Mouse (Mus musculus) heart, embryonic 15.5 days (tissue): ENCODE data around the gene Cckbr. TPM values are rescaled to one million over a fixed set of nuclear protein-coding genes. Genes with fewer than 3 reads are reported as not detected.
"Not testable (repeated sequence)": the region's sequence is repeated elsewhere in the genome, so short reads cannot be mapped to it uniquely, and the experiment has no call there.

Experiments used
- ATAC-seq: fragments of 200-750 bp; cut with Nextera tagmentation; replicated peaks from 2 replicates; pipeline ENCODE4 v1.8.0; 2017; ENCODE audit warnings: low read depth, moderate TSS enrichment; ENCODE audit not compliant: insufficient number of reproducible peaks, insufficient read depth, low FRiP score
- H3K27ac ChIP-seq: fragments of 300-500 bp; sonication (generic); 2 replicates; pipeline ENCODE4 v1.5.1; 2015; ENCODE audit warnings: mild to moderate bottlenecking, inconsistent platforms
- H3K27me3 ChIP-seq: fragments of 300-500 bp; sonication (generic); 2 replicates; pipeline ENCODE4 v1.6.1; 2015; ENCODE audit warnings: inconsistent platforms
- H3K36me3 ChIP-seq: fragments of 300-500 bp; sonication (generic); 2 replicates; pipeline ENCODE4 v1.6.1; 2015; ENCODE audit warnings: mild to moderate bottlenecking, inconsistent platforms
- H3K4me1 ChIP-seq: fragments of 300-500 bp; sonication (generic); replicated peaks from 2 replicates; pipeline ENCODE4 v1.6.1; 2015; ENCODE audit warnings: inconsistent platforms
- H3K4me2 ChIP-seq: fragments of 300-500 bp; sonication (generic); 2 replicates; pipeline ENCODE4 v1.6.1; 2015; ENCODE audit warnings: inconsistent platforms, mild to moderate bottlenecking, moderate library complexity
- H3K4me3 ChIP-seq: fragments of 300-500 bp; sonication (generic); 2 replicates; pipeline ENCODE4 v1.5.1; 2015; ENCODE audit warnings: mild to moderate bottlenecking, inconsistent platforms
- H3K9ac ChIP-seq: fragments of 300-500 bp; sonication (generic); 2 replicates; pipeline ENCODE4 v1.6.1; 2015; ENCODE audit warnings: mild to moderate bottlenecking, inconsistent platforms
- H3K9me3 ChIP-seq: fragments of 300-500 bp; sonication (generic); replicated peaks from 2 replicates; pipeline ENCODE4 v1.6.1; 2016; ENCODE audit warnings: inconsistent platforms
- WGBS: fragments of 180-500 bp; shearing (Covaris S2); methylation state at CpG from one replicate; pipeline ENCODE4 v1.1.7; 2015; ENCODE audit warnings: mixed read lengths; 5-methylcytosine and 5-hydroxymethylcytosine counted together
- polyA plus RNA-seq: library from polyadenylated mRNA; unstranded; fragments of >200 nt; fragmentation: Nextera tagmentation; extraction: Ambion mirVana; gene quantifications from 2 replicates; pipeline ENCODE4 v1.2.1, GENCODE M21; 2015

Cckbr gene
- polyA plus RNA-seq, 1 experiment from 2014 or later: not detected

DNA sequence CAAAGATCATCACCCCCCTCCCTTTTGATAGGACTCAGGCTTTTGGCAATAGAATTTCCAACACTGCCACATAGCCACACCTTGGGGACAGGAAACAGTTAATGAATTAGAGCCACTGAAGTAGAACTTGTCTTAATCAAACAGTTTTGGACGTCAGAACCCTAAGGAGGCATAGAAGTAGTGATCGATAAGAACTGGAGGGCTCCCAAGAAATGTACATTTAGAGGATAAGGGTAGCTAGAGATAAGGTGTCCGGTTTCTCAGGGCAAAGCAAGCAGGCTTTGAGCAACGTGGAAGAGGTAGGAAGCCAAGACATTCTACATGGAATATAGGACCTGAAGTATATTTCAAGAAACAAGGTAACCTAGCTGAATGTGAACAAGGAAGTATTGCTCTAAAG, 15.9 kb downstream of the Cckbr start:
- H3K9me3 ChIP-seq: no peaks in the 10 kb centered on the region
- H3K9ac ChIP-seq: no peak overlapping the region
- no peak overlapping the region for H3K4me3 ChIP-seq
- peaks cover 10% of the 10 kb centered on the region; the same call in 1 of the 2 replicates for H3K4me1 ChIP-seq
- no peak for ATAC-seq
- no peak overlapping the region for H3K4me2 ChIP-seq
- H3K27ac ChIP-seq: no peak overlapping the region
- H3K36me3 ChIP-seq: no peaks in the 10 kb centered on the region
- 37% methylated on average over 4 of the region's 4 CpGs for WGBS
- no peaks in the 10 kb centered on the region for H3K27me3 ChIP-seq

DNA sequence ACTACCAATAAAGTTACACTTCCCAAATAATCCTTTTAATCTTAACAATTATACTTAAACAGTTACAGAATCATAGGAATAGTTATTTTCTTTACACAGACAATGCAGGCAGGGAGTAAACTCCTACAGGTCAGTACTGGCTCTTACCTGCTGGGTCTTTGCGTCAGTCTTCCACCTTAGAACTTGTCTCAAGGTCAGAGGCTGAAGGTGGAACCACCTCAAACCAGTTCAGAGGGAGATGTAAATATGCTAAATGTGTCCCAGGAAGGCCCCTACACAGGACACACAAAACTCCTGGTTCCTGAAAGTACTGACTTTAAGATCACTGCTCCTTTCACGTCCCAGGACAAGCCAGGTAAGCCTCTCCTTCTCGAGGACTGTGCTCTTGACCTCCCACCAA, 19.5 kb downstream of the Cckbr start:
- Histone ChIP-seq H3K4me2 (no peak overlapping the region), H3K27me3 (no peaks in the 10 kb centered on the region), H3K9ac (no peak overlapping the region), H3K4me1 (no peaks in the 10 kb centered on the region), H3K36me3 (no peaks in the 10 kb centered on the region), H3K9me3 (no peaks in the 10 kb centered on the region), H3K27ac (no peak overlapping the region), H3K4me3 (no peak overlapping the region)
- 70% methylated on average over 3 of the region's 3 CpGs for WGBS
- ATAC-seq: no peak

DNA sequence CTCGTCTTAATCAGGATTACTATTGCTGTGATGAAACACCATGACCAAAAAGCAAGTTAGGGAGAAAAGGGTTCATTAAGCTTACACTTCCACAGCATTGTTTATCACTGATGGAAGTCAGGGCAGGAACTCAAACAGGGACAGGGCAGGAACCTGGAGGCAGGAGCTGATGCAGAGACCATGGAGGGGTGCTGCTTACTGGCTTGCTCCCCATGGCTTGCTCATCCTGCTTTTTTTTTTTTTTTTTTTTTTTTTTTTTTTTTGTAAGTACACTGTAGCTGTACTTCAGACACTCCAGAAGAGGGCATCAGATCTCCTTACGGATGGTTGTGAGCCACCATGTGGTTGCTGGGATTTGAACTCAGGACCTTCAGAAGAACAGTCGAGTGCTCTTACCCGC, 27.8 kb downstream of the Cckbr start:
- WGBS: 84% methylated on average over 4 of the region's 4 CpGs

DNA sequence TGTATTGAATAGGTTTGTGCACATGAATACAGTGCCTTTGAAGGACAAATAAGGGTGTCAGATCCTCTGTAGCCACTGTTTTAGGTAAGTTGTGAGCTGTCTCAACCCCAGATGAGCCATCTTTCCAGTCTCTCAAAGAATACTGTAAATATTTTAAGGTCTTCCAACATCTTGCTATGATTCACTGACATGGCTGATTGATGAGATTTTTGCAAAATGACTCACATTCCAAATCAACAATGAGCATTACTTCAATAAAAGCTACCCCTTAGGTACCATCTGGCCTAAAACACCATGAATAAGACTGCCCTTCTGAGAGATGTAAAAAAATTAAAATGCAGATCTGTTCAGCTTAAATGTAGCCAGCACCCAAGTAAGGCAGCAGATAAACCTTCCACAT, 33.0 kb downstream of the Cckbr start:
- H3K4me2 ChIP-seq: no peak overlapping the region
- no peaks in the 10 kb centered on the region for H3K9me3 ChIP-seq
- H3K36me3 ChIP-seq: no peaks in the 10 kb centered on the region
- H3K4me1 ChIP-seq: no peaks in the 10 kb centered on the region
- H3K4me3 ChIP-seq: no peak overlapping the region
- no peaks in the 10 kb centered on the region for H3K27me3 ChIP-seq
- no peak for ATAC-seq
- no peak overlapping the region for H3K9ac ChIP-seq
- H3K27ac ChIP-seq: no peak overlapping the region

More for the DNA sequence above, 27.8 kb downstream of the Cckbr start:
- H3K27me3 ChIP-seq, H3K36me3 ChIP-seq, H3K4me3 ChIP-seq, H3K9ac ChIP-seq, ATAC-seq, H3K27ac ChIP-seq, H3K4me1 ChIP-seq, H3K9me3 ChIP-seq, H3K4me2 ChIP-seq: not testable (repeated sequence)

DNA sequence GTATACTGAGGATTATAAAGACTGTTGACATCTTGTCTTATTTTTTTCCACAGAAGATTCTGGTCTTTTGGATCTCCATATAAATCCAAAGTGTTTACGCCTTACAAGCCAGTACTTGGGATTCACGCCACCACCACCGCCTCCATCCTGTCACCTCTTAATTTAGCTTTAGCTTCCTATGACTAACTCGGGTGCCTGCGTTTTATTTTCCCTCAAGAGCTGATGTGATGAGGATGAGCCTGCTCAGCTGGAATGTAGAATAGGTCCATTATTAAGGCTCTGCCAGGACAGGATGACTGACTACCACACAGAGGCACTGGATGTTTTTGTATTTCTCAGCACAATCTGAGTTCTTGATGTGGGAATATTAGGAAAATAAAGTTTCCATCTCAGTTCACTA, 40.0 kb downstream of the Cckbr start:
- not testable (repeated sequence) for ATAC-seq
- 65% methylated on average over 5 of the region's 5 CpGs for WGBS

DNA sequence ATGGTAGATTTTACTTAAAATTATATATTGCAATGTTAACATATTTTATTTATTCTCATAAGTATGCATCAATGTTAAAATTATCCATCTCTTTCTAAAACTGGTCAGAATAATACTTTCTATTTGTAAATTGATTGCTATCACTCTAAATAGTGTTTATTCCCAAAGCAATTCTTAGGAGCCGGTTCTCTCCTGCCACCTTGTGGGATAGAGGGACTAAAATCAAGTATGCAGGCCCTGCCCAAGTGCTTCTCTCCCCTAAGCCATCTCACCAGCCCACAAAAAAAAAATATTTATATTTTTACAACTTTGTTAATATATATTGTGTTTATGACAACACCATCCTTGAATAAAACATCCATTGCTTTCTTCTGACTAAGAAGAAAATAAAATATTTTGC, 47.1 kb downstream of the Cckbr start:
- H3K9me3 ChIP-seq: no peaks in the 10 kb centered on the region
- ATAC-seq: no peak
- WGBS: 36% methylated on average over 1 of the region's 1 CpGs
- no peak overlapping the region for H3K4me2 ChIP-seq
- no peaks in the 10 kb centered on the region for H3K36me3 ChIP-seq
- no peak overlapping the region for H3K9ac ChIP-seq
- no peak overlapping the region for H3K4me3 ChIP-seq
- H3K27me3 ChIP-seq: no peaks in the 10 kb centered on the region
- peaks cover 3% of the 10 kb centered on the region for H3K4me1 ChIP-seq
- H3K27ac ChIP-seq: no peak overlapping the region

More for the DNA sequence above, 40.0 kb downstream of the Cckbr start:
- H3K27me3 ChIP-seq, H3K9ac ChIP-seq, H3K4me3 ChIP-seq, H3K27ac ChIP-seq, H3K9me3 ChIP-seq, H3K4me2 ChIP-seq, H3K36me3 ChIP-seq, H3K4me1 ChIP-seq: not testable (repeated sequence)

DNA sequence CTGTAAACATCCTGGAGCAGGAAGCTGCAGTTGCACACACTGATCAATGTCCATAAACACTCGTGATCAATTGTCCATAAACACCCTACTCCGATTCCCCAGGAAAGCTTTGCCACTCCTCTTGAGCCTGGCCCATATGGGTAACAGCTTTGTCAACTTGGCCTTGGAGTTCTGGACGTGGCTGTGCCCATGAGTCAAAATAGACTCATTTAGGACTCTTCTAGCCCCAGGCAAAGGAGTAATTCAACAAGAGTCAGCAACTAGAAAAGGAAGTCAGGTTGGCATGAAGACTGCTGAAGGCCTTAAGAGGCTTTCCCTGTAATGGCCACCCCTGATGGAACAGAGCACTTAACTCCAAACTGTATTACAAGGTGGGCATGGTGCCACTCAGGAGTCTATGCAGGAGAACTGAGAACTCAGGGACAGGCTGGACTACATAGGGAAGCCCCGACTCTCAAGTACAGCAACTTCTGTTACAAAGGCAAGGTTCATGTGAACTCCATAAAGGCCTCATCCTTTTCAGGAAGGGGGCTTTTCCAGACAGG, 49.3 kb downstream of the Cckbr start:
- Histone ChIP-seq H3K36me3 (no peaks in the 10 kb centered on the region), H3K9ac (no peak overlapping the region), H3K4me2 (no peak overlapping the region), H3K9me3 (no peaks in the 10 kb centered on the region), H3K4me3 (no peak overlapping the region), H3K27me3 (no peaks in the 10 kb centered on the region), H3K27ac (peak overlapping the region; percentile 43; the same call in 1 of the 2 replicates), H3K4me1 (peaks cover 6% of the 10 kb centered on the region)
- WGBS: 66% methylated on average over 4 of the region's 4 CpGs
- ATAC-seq: no peak

DNA sequence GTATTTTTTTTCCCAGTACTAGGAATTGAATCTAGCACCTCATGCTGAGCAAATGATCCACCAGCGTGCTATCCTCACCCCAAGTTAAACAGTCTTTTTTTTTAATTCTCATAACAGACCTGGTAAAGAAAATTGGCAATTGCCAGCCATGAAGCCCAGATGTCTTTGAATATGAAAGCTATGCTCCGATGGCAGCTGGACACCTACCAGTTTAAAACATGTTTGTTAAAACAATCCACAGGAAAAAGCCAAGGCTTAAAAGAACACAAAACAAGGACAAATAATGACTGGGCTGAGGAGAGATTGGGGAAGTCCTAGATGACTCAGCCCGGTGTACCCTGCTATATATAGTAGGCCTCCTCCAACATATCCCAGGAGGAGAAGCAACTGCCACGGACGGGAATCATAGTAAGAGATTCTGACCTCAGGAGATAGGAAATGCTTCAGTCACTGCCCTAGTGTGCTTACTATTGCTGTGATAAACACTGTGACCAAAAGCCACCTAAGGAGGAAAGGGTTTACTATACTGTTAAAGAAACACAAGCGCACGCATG, 49.9 kb downstream of the Cckbr start:
- Histone ChIP-seq H3K9ac (no peak overlapping the region), H3K27me3 (no peaks in the 10 kb centered on the region), H3K36me3 (no peaks in the 10 kb centered on the region), H3K9me3 (no peaks in the 10 kb centered on the region), H3K4me3 (no peak overlapping the region), H3K4me2 (no peak overlapping the region), H3K27ac (peak overlapping the region; percentile 43; the same call in 1 of the 2 replicates), H3K4me1 (peaks cover 10% of the 10 kb centered on the region)
- 47% methylated on average over 7 of the region's 7 CpGs for WGBS
- no peak; the same call in 1 of the 2 replicates for ATAC-seq

DNA sequence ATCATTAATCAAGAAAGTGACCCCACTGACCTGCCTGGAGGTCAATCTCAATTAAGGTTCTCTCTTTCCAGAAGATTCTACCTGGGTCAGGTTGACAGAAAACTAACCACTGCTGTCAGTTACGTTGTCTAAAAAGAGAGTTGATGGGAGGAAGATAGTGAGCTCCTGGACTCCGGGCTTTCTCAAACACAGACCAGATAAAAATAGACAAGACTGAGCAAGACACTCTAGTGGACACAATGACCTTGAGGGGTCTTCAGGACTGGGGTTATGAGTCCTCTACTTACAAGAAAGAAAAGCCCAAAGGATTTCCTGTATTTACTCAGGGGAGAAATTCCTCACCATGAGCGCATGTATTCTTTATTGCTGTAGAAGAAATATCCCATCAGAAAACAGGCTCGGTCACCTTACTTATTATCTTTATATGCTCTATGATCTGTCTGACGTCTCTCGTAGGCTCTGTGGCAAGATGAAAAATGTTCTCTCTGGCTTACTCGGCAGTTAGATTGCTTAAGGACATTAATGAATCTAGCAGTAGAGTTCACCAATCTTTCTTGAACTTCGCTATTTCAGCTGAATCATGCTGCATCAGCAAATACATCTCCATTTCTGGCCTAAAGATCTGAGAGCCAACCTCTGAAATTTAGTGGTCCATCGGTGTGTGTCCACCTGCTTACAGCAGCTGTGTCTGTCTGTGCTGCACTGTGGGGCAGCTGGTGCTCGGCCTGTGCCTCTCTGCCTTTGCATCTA, 51.3 kb downstream of the Cckbr start:
- Histone ChIP-seq H3K27me3 (no peaks in the 10 kb centered on the region), H3K4me3 (no peak overlapping the region), H3K36me3 (no peaks in the 10 kb centered on the region), H3K4me2 (no peak overlapping the region), H3K9me3 (no peaks in the 10 kb centered on the region), H3K27ac (no peak overlapping the region), H3K4me1 (peaks cover 17% of the 10 kb centered on the region), H3K9ac (no peak overlapping the region)
- 64% methylated on average over 10 of the region's 10 CpGs for WGBS
- ATAC-seq: no peak

DNA sequence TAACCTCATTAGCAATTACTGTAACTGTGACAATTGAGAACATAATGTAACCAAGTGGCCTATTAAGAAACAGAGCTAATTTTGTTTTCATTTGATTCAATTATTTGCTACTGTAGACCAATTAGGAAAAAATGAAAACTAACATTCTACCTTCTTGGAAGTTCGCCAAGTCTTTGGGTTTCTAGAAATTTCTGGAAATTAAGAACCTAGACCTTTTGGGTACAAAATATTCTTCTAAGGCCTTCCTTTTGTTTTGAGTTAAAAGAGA, 51.8 kb downstream of the Cckbr start:
- 87% methylated on average over 1 of the region's 1 CpGs for WGBS

DNA sequence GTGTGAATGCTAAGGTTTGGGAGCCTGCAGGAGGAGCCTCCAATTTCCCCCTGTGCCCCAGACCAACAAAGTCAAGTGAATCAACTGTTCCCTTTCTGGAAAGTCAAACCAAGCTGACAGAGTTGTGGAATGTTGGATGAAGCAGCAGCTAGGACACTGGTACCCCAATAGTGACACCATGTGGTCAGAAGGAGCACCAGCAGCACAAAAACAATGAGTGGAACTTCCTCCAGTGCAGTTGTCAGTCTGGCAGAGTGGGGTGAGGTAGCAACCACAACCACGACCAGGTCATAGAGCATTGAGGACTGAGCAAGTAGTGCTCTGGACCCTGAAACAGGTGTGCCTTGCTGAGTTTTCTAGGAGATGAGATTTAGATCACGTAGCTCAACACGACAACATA, 52.3 kb downstream of the Cckbr start:
- H3K27ac ChIP-seq: peak overlapping the region; percentile 53
- no peaks in the 10 kb centered on the region for H3K36me3 ChIP-seq
- no peaks in the 10 kb centered on the region for H3K9me3 ChIP-seq
- ATAC-seq: no peak
- no peak overlapping the region for H3K4me3 ChIP-seq
- peaks cover 25% of the 10 kb centered on the region for H3K4me1 ChIP-seq
- WGBS: 51% methylated on average over 3 of the region's 3 CpGs
- no peaks in the 10 kb centered on the region for H3K27me3 ChIP-seq
- no peak overlapping the region for H3K9ac ChIP-seq
- no peak overlapping the region for H3K4me2 ChIP-seq

More for the DNA sequence above, 51.8 kb downstream of the Cckbr start:
- no peaks in the 10 kb centered on the region for H3K9me3 ChIP-seq
- no peak overlapping the region for H3K4me2 ChIP-seq
- no peak overlapping the region for H3K4me3 ChIP-seq
- no peak for ATAC-seq
- H3K4me1 ChIP-seq: peaks cover 21% of the 10 kb centered on the region
- no peaks in the 10 kb centered on the region for H3K36me3 ChIP-seq
- H3K27me3 ChIP-seq: no peaks in the 10 kb centered on the region
- peak overlapping the region; percentile 53 for H3K27ac ChIP-seq
- H3K9ac ChIP-seq: no peak overlapping the region

DNA sequence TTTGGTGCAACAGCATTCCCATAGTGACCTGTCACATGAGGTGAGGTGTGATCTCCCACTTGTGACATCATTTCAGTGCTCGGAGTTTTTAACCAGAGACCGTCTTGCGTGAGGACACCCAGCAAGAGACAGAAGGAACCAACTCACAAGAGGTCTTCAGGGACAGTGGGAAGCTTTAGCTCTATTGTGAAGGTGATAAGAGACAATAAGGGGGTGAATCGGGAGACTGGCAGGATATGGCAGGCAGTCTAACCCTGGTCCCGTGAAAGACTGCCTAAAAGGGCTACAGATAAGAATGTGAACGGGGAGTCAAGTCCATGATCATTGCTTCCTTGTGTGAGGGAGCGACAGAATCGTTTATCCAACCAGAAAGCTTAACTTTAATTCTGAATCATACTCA, 52.8 kb downstream of the Cckbr start:
- no peaks in the 10 kb centered on the region for H3K27me3 ChIP-seq
- H3K27ac ChIP-seq: no peak overlapping the region
- WGBS: 58% methylated on average over 8 of the region's 8 CpGs
- no peaks in the 10 kb centered on the region for H3K36me3 ChIP-seq
- no peak overlapping the region for H3K4me3 ChIP-seq
- H3K4me1 ChIP-seq: peaks cover 25% of the 10 kb centered on the region
- H3K9ac ChIP-seq: no peak overlapping the region
- H3K9me3 ChIP-seq: no peaks in the 10 kb centered on the region
- ATAC-seq: no peak
- no peak overlapping the region for H3K4me2 ChIP-seq
